Mouse (Mus musculus): ENCODE measurements around the gene Gm12253.

The Gm12253 gene

DNA sequence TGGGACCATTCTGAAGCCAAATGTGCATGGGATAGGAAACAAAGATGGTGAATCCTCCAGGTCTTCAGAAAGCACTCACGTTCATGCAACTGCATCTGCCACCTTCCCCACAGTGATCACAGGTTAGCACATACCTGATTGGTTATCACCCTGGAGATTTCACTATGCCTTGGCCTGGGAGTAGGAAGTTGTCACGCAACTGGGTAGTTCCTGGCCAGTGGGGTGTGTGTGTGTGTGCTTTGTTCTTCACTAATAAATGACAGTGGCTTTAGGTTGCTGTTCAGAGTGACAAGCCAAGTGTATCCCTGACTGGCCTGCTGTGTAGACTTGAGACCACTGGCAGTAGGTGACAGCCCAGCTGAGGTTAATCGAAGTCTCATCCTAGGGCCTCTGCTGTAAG, at the start of gene Gm12253:
Gm12253 (plus strand) TSS at position 301 of the 400 bp plus-strand sequence.
- in situ Hi-C loops (cut with MboI, MseI), result no loop called here

DNA sequence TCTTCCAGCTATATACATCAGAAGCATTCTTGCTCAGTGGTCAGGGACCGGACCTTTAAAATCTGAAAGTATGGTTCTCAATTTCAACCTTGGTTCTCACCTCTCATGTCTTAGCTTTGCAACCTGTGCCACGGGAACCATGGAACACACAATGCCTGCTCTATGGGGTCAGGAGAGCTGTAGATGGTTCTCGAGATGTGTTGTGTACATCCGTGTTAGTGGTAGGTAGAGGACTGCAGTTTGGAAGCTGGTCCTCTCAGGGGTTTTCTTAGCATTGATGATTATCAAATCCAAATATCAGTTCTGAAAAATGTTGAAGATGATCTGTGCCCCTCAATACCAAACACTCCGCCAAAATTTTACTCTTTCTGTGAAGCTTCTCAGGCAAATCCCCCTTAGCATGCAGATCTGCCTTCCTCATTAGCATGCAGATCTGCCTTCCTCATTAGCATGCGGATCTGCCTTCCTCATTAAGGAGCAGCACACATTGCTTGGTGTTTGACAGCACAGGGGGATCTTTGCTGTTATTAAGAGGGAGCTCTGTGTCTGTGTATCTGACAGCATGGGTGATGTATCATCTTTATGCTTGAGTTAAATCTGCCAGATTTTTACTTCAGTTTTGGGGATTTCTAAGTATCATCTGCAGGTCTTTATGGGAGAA, 32.2 kb upstream of the Gm12253 start:
- in situ Hi-C loops (cut with MboI, MseI), result loop anchor here (10.0 kb wide), 1 partner anchor 245 kb away; the partner anchor contains the start of gene Trim58

- in situ Hi-C loops (cut with MboI, MseI), result no loop called here
Observed at GRCm38 (mm10) chr11:58400655-58401054, 31.7 kb upstream of the Gm12253 start.

DNA sequence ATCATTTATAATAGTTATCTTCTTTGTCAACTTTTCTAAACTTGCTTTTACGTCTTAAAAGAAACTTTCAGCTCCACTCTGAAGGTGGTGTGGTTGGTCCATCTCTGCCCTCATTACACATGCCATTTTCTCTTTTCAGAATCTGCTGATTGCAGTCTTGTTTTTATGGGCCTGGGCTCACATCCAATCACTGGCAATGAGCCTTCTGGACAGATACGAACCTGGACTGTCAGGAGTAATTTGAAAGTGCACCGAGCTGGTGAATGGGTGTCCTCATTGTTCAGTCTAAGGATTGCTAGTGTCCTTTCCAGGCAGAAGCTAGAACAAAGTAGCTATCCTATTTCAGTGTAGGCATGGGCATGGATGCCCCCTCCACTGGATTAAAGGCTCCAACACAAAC, 24.3 kb upstream of the Gm12253 start:
- in situ Hi-C loops (cut with MboI, MseI), result no loop called here

DNA sequence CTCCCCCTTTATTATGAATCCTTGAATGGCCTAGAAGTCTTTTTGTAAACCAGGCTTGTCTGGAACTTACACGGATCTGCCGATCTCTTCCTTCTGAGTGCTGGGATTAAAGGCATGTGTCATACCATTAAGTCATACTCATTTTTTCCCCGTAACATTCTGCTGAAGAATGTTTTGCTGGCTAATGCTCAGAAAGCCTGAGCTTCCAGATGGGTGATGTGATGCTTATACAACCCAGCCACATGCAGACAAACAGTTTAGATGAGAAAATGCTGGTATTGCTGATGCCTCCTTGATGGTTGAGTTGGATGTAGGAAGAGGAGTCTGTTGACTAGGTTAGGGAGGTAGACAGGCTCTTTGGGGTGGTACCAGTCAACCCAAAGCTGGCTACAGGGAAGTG, 14.0 kb upstream of the Gm12253 start:
- in situ Hi-C loops (cut with MboI, MseI), result no loop called here

DNA sequence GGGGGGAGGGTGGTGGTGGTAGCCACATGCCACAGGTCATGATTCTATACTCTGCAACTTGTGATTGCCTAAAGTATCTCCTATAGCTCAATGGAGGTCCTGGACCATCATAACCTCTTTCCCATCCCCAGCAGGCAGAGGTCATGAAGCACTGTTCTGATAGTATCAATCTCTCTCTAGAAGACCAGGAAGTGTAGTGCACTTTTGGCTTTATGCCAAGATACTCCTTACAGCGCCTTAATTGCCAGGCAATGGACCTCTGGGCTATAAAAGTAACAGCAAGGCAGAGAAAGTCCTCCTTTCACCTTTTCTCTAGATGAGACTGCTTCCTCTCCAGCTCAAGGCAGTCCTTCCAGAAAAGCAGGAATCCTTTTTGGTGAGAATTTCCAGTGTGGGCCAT, 11.5 kb upstream of the Gm12253 start, which contains the start of gene 1810065E05Rik:
1810065E05Rik (plus strand) TSS at position 297 of the 400 bp plus-strand sequence.
- in situ Hi-C loops (cut with MboI, MseI), result no loop called here

DNA sequence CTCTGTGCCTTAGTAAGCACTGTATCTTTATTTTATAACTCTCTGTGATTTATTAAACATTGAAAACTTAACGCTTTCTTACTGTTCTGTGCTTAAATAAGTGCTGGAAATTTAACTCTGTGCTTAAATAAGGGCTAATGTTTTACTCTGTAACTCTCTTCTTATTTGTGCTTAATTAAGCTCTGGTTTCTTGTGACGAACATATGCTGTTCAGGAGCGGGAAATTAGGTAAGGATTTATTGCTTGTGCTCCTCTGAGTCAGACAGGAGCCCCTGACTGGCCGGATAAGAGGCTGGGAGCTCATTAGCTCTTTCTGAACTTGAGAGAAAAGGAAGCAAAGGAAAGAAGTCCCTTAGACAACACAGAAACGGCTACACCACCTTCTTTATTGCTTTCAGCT, 5.5 kb downstream of the Gm12253 start:
- in situ Hi-C loops (cut with MboI, MseI), result no loop called here

DNA sequence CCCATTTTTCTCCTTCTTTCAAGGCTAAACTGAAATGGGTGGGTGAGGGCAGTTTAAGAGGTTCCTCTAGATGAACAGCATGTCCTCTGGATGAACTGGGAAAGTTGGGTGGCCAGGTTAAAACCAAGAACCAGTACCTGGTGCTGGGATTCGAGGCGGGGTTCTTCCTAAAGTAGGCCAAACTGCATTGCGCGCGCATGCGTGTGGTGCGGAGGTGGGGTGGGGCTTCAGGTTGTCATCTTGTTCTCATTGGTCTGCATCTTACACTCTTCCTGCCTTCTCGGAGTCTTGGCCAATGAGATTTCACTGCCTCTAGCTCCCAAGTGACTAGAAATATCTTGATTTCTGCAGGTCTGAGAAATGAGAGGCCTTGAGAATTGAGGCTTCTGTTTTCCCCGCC, 20.4 kb downstream of the Gm12253 start, which contains the start of gene Lypd9:
Lypd9 (minus strand) TSS at position 165 of the 400 bp plus-strand sequence.
- in situ Hi-C loops (cut with MboI, MseI), result no loop called here

DNA sequence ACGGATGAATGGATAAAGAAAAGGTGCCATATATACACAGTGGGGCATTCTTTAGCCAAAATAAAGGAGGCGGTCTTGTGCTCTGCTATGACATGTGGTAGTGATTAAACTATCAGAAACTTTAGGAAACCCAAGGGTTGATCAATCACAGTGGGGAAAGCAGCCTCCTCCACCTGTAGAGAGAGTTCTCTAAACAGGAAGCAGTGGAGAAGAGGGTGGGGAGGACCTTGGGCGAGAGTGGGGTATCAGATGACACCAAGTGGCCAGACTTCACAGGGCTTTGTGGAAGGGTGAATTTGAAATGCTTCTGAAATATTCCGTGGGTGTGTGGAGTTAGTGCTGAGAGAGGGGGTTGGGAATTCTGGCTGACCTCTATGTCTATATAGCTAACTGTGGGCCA, 21.2 kb downstream of the Gm12253 start:
- in situ Hi-C loops (cut with MboI, MseI), result no loop called here

- in situ Hi-C loops (cut with MboI, MseI), result no loop called here
Observed at GRCm38 (mm10) chr11:58462170-58462569, 29.8 kb downstream of the Gm12253 start, which contains the start of gene Olfr30. TSS of gene Olfr30 (minus strand) at chr11:58462270.

Data from T-helper 2 cell (primary cell).